Mouse (Mus musculus): Measurements from ENCODE around the gene Cdkal1. TPM values are rescaled to one million over a fixed set of nuclear protein-coding genes. Genes with fewer than 3 reads are reported as not detected.

Cdkal1 gene
- total RNA-seq, 2 experiments from 2014 or later: 9.2 to 13.0 TPM

- no peak for ATAC-seq (replicated peaks; ENCODE audit: low FRiP score, poor library complexity, severe bottlenecking)
Measured at GRCm38 (mm10) chr13:29609441-29609840, 246.0 kb downstream of the Cdkal1 start.

GRCm38 (mm10) chr13:29604241-29604640 lies 251.2 kb downstream of the Cdkal1 start:
- ATAC-seq (replicated peaks; ENCODE audit: low FRiP score, poor library complexity, severe bottlenecking): no peak

- ATAC-seq (replicated peaks; ENCODE audit: low FRiP score, poor library complexity, severe bottlenecking): no peak
Measured at GRCm38 (mm10) chr13:29603597-29603996, 251.9 kb downstream of the Cdkal1 start.

GRCm38 (mm10) chr13:29601033-29601432 lies 254.4 kb downstream of the Cdkal1 start:
- ATAC-seq (replicated peaks; ENCODE audit: low FRiP score, poor library complexity, severe bottlenecking): no peak

GRCm38 (mm10) chr13:29599646-29600045 lies 255.8 kb downstream of the Cdkal1 start:
- no peak for ATAC-seq (replicated peaks; ENCODE audit: low FRiP score, poor library complexity, severe bottlenecking)

- no peak for ATAC-seq (replicated peaks; ENCODE audit: low FRiP score, poor library complexity, severe bottlenecking)
Measured at GRCm38 (mm10) chr13:29596735-29597134, 258.7 kb downstream of the Cdkal1 start.

GRCm38 (mm10) chr13:29593096-29593495 lies 262.4 kb downstream of the Cdkal1 start:
- ATAC-seq (replicated peaks; ENCODE audit: low FRiP score, poor library complexity, severe bottlenecking): no peak

GRCm38 (mm10) chr13:29590685-29591084 lies 264.8 kb downstream of the Cdkal1 start:
- ATAC-seq (replicated peaks; ENCODE audit: low FRiP score, poor library complexity, severe bottlenecking): no peak

GRCm38 (mm10) chr13:29590164-29590563 lies 265.3 kb downstream of the Cdkal1 start:
- no peak for ATAC-seq (replicated peaks; ENCODE audit: low FRiP score, poor library complexity, severe bottlenecking)

GRCm38 (mm10) chr13:29588693-29589092 lies 266.8 kb downstream of the Cdkal1 start:
- no peak for ATAC-seq (replicated peaks; ENCODE audit: low FRiP score, poor library complexity, severe bottlenecking)

GRCm38 (mm10) chr13:29581762-29582700 lies 273.4 kb downstream of the Cdkal1 start:
- ATAC-seq (replicated peaks; ENCODE audit: low FRiP score, poor library complexity, severe bottlenecking): no peak

GRCm38 (mm10) chr13:29580780-29581179 lies 274.7 kb downstream of the Cdkal1 start:
- no peak for ATAC-seq (replicated peaks; ENCODE audit: low FRiP score, poor library complexity, severe bottlenecking)

GRCm38 (mm10) chr13:29580009-29580408 lies 275.5 kb downstream of the Cdkal1 start:
- ATAC-seq (replicated peaks; ENCODE audit: low FRiP score, poor library complexity, severe bottlenecking): no peak

- ATAC-seq (replicated peaks; ENCODE audit: low FRiP score, poor library complexity, severe bottlenecking): no peak
Measured at GRCm38 (mm10) chr13:29578621-29579020, 276.9 kb downstream of the Cdkal1 start.

- ATAC-seq (replicated peaks; ENCODE audit: low FRiP score, poor library complexity, severe bottlenecking): no peak
Measured at GRCm38 (mm10) chr13:29574784-29575183, 280.7 kb downstream of the Cdkal1 start.

- no peak for ATAC-seq (replicated peaks; ENCODE audit: low FRiP score, poor library complexity, severe bottlenecking)
Measured at GRCm38 (mm10) chr13:29572477-29572876, 283.0 kb downstream of the Cdkal1 start.

GRCm38 (mm10) chr13:29565710-29566109 lies 289.8 kb downstream of the Cdkal1 start:
- ATAC-seq (replicated peaks; ENCODE audit: low FRiP score, poor library complexity, severe bottlenecking): no peak

- ATAC-seq (replicated peaks; ENCODE audit: low FRiP score, poor library complexity, severe bottlenecking): no peak
Measured at GRCm38 (mm10) chr13:29559188-29559587, 296.3 kb downstream of the Cdkal1 start.

- ATAC-seq (replicated peaks; ENCODE audit: low FRiP score, poor library complexity, severe bottlenecking): no peak
Measured at GRCm38 (mm10) chr13:29555160-29555785, 300.2 kb downstream of the Cdkal1 start.

GRCm38 (mm10) chr13:29553792-29554191 lies 301.7 kb downstream of the Cdkal1 start:
- no peak for ATAC-seq (replicated peaks; ENCODE audit: low FRiP score, poor library complexity, severe bottlenecking)

- ATAC-seq (replicated peaks; ENCODE audit: low FRiP score, poor library complexity, severe bottlenecking): no peak
Measured at GRCm38 (mm10) chr13:29552322-29552870, 303.1 kb downstream of the Cdkal1 start.

Data from erythroid progenitor cell, adult 5-6 weeks (primary cell).